Comparison of ENCODE assay signal across 30 mouse cellular contexts in genomic region chr9:32349344-32349743, GRCm38 (mm10). TPM values are rescaled to one million over a fixed set of nuclear protein-coding genes. Genes with fewer than 3 reads are reported as not detected.
"Had no signal": no experiment of that assay in that cellular context is flagged by ENCODE, and none has a peak within 500 bp of the region (broad histone marks: within the 10 kb centered on the region; RNA-seq: fewer than 3 reads in every experiment).

No protein-coding gene starts in this region.

- DNase-seq: kidney, adult 8-10 months; kidney, postnatal 10 days; kidney, postnatal 36 days; left cerebral cortex, postnatal 4 days; liver, postnatal 0 days; lung, postnatal 14 days; lung, postnatal 4 days; right cerebral cortex, adult 18-20 months; right cerebral cortex, postnatal 14 days; right cerebral cortex, postnatal 4 days; thymus, adult 18-20 months; thymus, postnatal 36 days had no signal

- H3K36me3 ChIP-seq: kidney, embryonic 15.5 days; limb, embryonic 12.5 days; limb, embryonic 15.5 days; lung, embryonic 15.5 days; midbrain, embryonic 12.5 days; midbrain, embryonic 15.5 days; neural tube, embryonic 12.5 days; neural tube, embryonic 15.5 days had no signal

- H3K4me2 ChIP-seq: kidney, embryonic 15.5 days; limb, embryonic 12.5 days; limb, embryonic 15.5 days; liver, embryonic 11.5 days; lung, embryonic 15.5 days; midbrain, embryonic 12.5 days; midbrain, embryonic 15.5 days; neural tube, embryonic 12.5 days; neural tube, embryonic 15.5 days had no signal

- H3K27ac ChIP-seq: kidney, embryonic 15.5 days; limb, embryonic 12.5 days; limb, embryonic 15.5 days; liver, embryonic 14.5 days; lung, embryonic 15.5 days; midbrain, embryonic 12.5 days; midbrain, embryonic 15.5 days; neural tube, embryonic 12.5 days; neural tube, embryonic 15.5 days; stomach, postnatal 0 days had no signal

- H3K9me3 ChIP-seq: kidney, embryonic 15.5 days; limb, embryonic 12.5 days; limb, embryonic 15.5 days; lung, embryonic 15.5 days; midbrain, embryonic 12.5 days; midbrain, embryonic 15.5 days; neural tube, embryonic 12.5 days; neural tube, embryonic 15.5 days had no signal

- ATAC-seq: liver, postnatal 0 days; midbrain, embryonic 15.5 days had no signal

- H3K4me3 ChIP-seq: kidney, embryonic 15.5 days; limb, embryonic 12.5 days; limb, embryonic 15.5 days; lung, embryonic 15.5 days; midbrain, embryonic 12.5 days; midbrain, embryonic 15.5 days; neural tube, embryonic 12.5 days; neural tube, embryonic 15.5 days had no signal

- H3K9ac ChIP-seq: kidney, embryonic 15.5 days; limb, embryonic 12.5 days; limb, embryonic 15.5 days; liver, embryonic 14.5 days; liver, postnatal 0 days; lung, embryonic 15.5 days; midbrain, embryonic 12.5 days; midbrain, embryonic 15.5 days; neural tube, embryonic 12.5 days; neural tube, embryonic 15.5 days had no signal

RNA-seq across cellular contexts. Expression of gene Kcnj1, which starts 22.9 kb away (rescaled TPM):
- total RNA-seq: layer of hippocampus, adult 8-10 months; layer of hippocampus, postnatal 14 days; left cerebral cortex, adult 8-10 months; left cerebral cortex, postnatal 14 days; left cerebral cortex, postnatal 4 days; megakaryocyte, adult 5-6 weeks had no signal
- polyA plus RNA-seq: limb, embryonic 12.5 days; limb, embryonic 15.5 days; liver, embryonic 11.5 days; liver, embryonic 14.5 days; liver, postnatal 0 days; lung, embryonic 15.5 days; midbrain, embryonic 12.5 days; midbrain, embryonic 15.5 days; neural tube, embryonic 12.5 days; neural tube, embryonic 15.5 days; stomach, embryonic 14.5 days; stomach, postnatal 0 days; urinary bladder, adult 2 months had no signal
